Mouse (Mus musculus) ES-E14 (cell line): ENCODE measurements around the gene Sytl3.

ENCODE experiments used
- CHD2 ChIP-seq: IDR thresholded peaks from 2 replicates; pipeline ENCODE4 v1.6.1; 2014; ENCODE audit warnings: mild to moderate bottlenecking, low read depth, low read length, inconsistent platforms
- HCFC1 ChIP-seq: IDR thresholded peaks from 2 replicates; pipeline ENCODE4 v1.6.1; 2012; ENCODE audit warnings: low read length, inconsistent platforms, borderline replicate concordance; ENCODE audit not compliant: insufficient read depth
- MAFK ChIP-seq: IDR thresholded peaks from 2 replicates; pipeline ENCODE4 v1.6.1; 2014; ENCODE audit warnings: mild to moderate bottlenecking, low read depth, low read length, inconsistent platforms; ENCODE audit not compliant: insufficient read depth
- ZC3H11A ChIP-seq: IDR thresholded peaks from 2 replicates; pipeline ENCODE4 v1.6.1; 2012; ENCODE audit warnings: low read depth, mild to moderate bottlenecking, inconsistent platforms, low read length, borderline replicate concordance
- ZNF384 ChIP-seq: IDR thresholded peaks from 2 replicates; pipeline ENCODE4 v1.6.1; 2012; ENCODE audit warnings: low read depth, low read length, inconsistent platforms

DNA sequence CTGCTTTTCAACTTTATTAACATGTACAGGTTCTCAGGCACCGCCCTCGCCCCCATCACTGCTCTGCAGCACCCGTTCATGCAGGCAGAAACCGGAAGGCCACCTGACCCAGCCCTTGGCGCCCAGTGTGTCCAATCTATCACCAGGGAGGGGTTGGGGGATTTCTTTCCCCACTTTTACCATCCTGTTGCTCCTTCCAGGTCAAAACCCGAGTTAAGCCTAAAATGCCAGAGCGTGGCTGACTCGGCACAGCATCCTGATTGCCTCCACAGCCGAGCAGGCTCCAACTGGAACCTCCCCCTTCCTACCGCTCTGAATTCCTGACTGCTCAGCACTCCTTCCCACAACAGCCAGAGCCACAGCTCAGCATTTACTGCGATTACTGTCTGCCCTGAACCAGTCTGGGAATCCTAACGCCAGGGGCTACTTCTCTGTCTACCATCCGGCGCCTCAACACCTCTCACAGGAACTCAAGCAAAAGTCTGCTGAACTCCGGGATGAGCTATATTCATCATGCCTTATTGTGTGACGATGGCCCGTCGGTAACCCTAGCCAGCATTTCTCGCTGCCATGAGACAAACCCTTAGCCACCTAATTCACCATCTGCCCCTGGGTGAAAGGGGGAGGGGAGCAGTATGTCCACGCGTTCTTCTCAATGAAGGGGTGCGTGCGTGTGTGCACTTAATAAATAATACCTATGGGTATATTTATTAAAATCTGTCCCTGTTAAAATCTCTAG lies 120.0 kb downstream of the Sytl3 start:
- TF ChIP-seq CHD2: no peak
- no peak for TF ChIP-seq ZC3H11A
- TF ChIP-seq HCFC1: no peak
- no peak for TF ChIP-seq ZNF384
- peak; percentile 62 for TF ChIP-seq MAFK
